Mouse (Mus musculus): Measurements from ENCODE around the gene Tmeff1. TPM values are rescaled to one million over a fixed set of nuclear protein-coding genes. Genes with fewer than 3 reads are reported as not detected.

The Tmeff1 gene
- polyA plus RNA-seq, 1 experiment from 2014 or later = 29.4 TPM

GRCm38 (mm10) chr4:48581201-48581600 lies 3.8 kb upstream of the Tmeff1 start:
- Histone ChIP-seq H3K27ac (ENCODE audit: low read length) (no peak overlapping the region), H3K27me3 (replicated peaks; ENCODE audit: insufficient read depth, low read length) (no peaks in the 10 kb centered on the region), H3K4me2 (replicated peaks; ENCODE audit: low read depth, low read length) (no peak overlapping the region), H3K4me3 (ENCODE audit: low read depth, low read length) (no peak overlapping the region), H3K9me3 (ENCODE audit: low read length) (no peaks in the 10 kb centered on the region), H3K36me3 (ENCODE audit: insufficient read depth, low read length) (no peaks in the 10 kb centered on the region), H3K9ac (replicated peaks; ENCODE audit: low read depth) (no peak overlapping the region), H3K4me1 (ENCODE audit: insufficient read depth, low read depth, low read length) (no peaks in the 10 kb centered on the region)
- ATAC-seq (no peak), DNase-seq (ENCODE audit: low spot score) (no peak)
- TF ChIP-seq CTCF (IDR thresholded peaks at IDR 0.05) = no peak
- TF ChIP-seq EP300 (IDR thresholded peaks at IDR 0.05) = no peak
- WGBS = 48% methylated on average over 2 of the region's 2 CpGs

GRCm38 (mm10) chr4:48581993-48582392 lies 3.0 kb upstream of the Tmeff1 start:
- no peak for TF ChIP-seq CTCF (IDR thresholded peaks at IDR 0.05)
- TF ChIP-seq EP300 (IDR thresholded peaks at IDR 0.05) = no peak
- DNase-seq (ENCODE audit: low spot score) (no peak), ATAC-seq (no peak)
- H3K4me1 ChIP-seq (ENCODE audit: insufficient read depth, low read depth, low read length) = no peaks in the 10 kb centered on the region
- no peak overlapping the region for H3K4me3 ChIP-seq (ENCODE audit: low read depth, low read length)
- H3K27ac ChIP-seq (ENCODE audit: low read length) = no peak overlapping the region
- no peak overlapping the region for H3K9ac ChIP-seq (replicated peaks; ENCODE audit: low read depth)
- H3K27me3 ChIP-seq (replicated peaks; ENCODE audit: insufficient read depth, low read length) = no peaks in the 10 kb centered on the region
- WGBS = 72% methylated on average over 2 of the region's 3 CpGs
- no peaks in the 10 kb centered on the region for H3K9me3 ChIP-seq (ENCODE audit: low read length)
- no peak overlapping the region for H3K4me2 ChIP-seq (replicated peaks; ENCODE audit: low read depth, low read length)
- H3K36me3 ChIP-seq (ENCODE audit: insufficient read depth, low read length) = no peaks in the 10 kb centered on the region

- Histone ChIP-seq H3K4me2 (replicated peaks; ENCODE audit: low read depth, low read length) (no peak overlapping the region), H3K4me1 (ENCODE audit: insufficient read depth, low read depth, low read length) (no peaks in the 10 kb centered on the region), H3K9ac (replicated peaks; ENCODE audit: low read depth) (no peak overlapping the region), H3K4me3 (ENCODE audit: low read depth, low read length) (no peak overlapping the region), H3K9me3 (ENCODE audit: low read length) (no peaks in the 10 kb centered on the region), H3K27me3 (replicated peaks; ENCODE audit: insufficient read depth, low read length) (no peaks in the 10 kb centered on the region), H3K36me3 (ENCODE audit: insufficient read depth, low read length) (no peaks in the 10 kb centered on the region), H3K27ac (ENCODE audit: low read length) (no peak overlapping the region)
- WGBS = 75% methylated on average over 2 of the region's 2 CpGs
- no peak for TF ChIP-seq EP300 (IDR thresholded peaks at IDR 0.05)
- no peak for TF ChIP-seq CTCF (IDR thresholded peaks at IDR 0.05)
- no peak for ATAC-seq
- DNase-seq (ENCODE audit: low spot score) = no peak
Measured at GRCm38 (mm10) chr4:48582941-48583340, 2.0 kb upstream of the Tmeff1 start.

- 2% methylated on average over 52 of the region's 92 CpGs for WGBS
- peak overlapping the region; percentile 79 for H3K27ac ChIP-seq (ENCODE audit: low read length)
Measured at GRCm38 (mm10) chr4:48585241-48586098, 496 bp downstream of the Tmeff1 start.

GRCm38 (mm10) chr4:48586099-48586821 lies 1.3 kb downstream of the Tmeff1 start:
- Histone ChIP-seq H3K27ac (ENCODE audit: low read length) (peak overlapping the region; percentile 79), H3K4me2 (replicated peaks; ENCODE audit: low read depth, low read length) (peak overlapping the region; percentile 71), H3K4me3 (ENCODE audit: low read depth, low read length) (peak overlapping the region; percentile 74), H3K4me1 (ENCODE audit: insufficient read depth, low read depth, low read length) (peaks cover 3% of the 10 kb centered on the region; the same call in 1 of the 2 replicates), H3K9me3 (ENCODE audit: low read length) (no peaks in the 10 kb centered on the region), H3K9ac (replicated peaks; ENCODE audit: low read depth) (peak overlapping the region; percentile 71), H3K36me3 (ENCODE audit: insufficient read depth, low read length) (no peaks in the 10 kb centered on the region), H3K27me3 (replicated peaks; ENCODE audit: insufficient read depth, low read length) (no peaks in the 10 kb centered on the region)
- TF ChIP-seq EP300 (IDR thresholded peaks at IDR 0.05) = no peak
- TF ChIP-seq CTCF (IDR thresholded peaks at IDR 0.05) = peak; percentile 35; the same call in 1 of the 2 replicates
- ATAC-seq = peak; percentile 20; the same call in 1 of the 2 replicates
- peak; percentile 41 for DNase-seq (ENCODE audit: low spot score)
- WGBS = 3% methylated on average over 12 of the region's 12 CpGs

More at GRCm38 (mm10) chr4:48585241-48586098, 496 bp downstream of the Tmeff1 start:
- Histone ChIP-seq H3K4me2 (replicated peaks; ENCODE audit: low read depth, low read length) (peak overlapping the region; percentile 71), H3K4me3 (ENCODE audit: low read depth, low read length) (peak overlapping the region; percentile 74), H3K4me1 (ENCODE audit: insufficient read depth, low read depth, low read length) (peaks cover 3% of the 10 kb centered on the region; the same call in 1 of the 2 replicates), H3K9me3 (ENCODE audit: low read length) (no peaks in the 10 kb centered on the region), H3K36me3 (ENCODE audit: insufficient read depth, low read length) (no peaks in the 10 kb centered on the region), H3K9ac (replicated peaks; ENCODE audit: low read depth) (peak overlapping the region; percentile 71), H3K27me3 (replicated peaks; ENCODE audit: insufficient read depth, low read length) (no peaks in the 10 kb centered on the region)
- ATAC-seq (peak; percentile 81), DNase-seq (ENCODE audit: low spot score) (peak; percentile 54)
- TF ChIP-seq EP300 (IDR thresholded peaks at IDR 0.05) (no peak), CTCF (IDR thresholded peaks at IDR 0.05) (0 out of 2 replicates have a peak, but pooled peaks have one; percentile 2)

- Histone ChIP-seq H3K4me2 (replicated peaks; ENCODE audit: low read depth, low read length) (no peak overlapping the region), H3K4me1 (ENCODE audit: insufficient read depth, low read depth, low read length) (peaks cover 3% of the 10 kb centered on the region; the same call in 1 of the 2 replicates), H3K27me3 (replicated peaks; ENCODE audit: insufficient read depth, low read length) (no peaks in the 10 kb centered on the region), H3K4me3 (ENCODE audit: low read depth, low read length) (no peak overlapping the region), H3K27ac (ENCODE audit: low read length) (no peak overlapping the region), H3K9me3 (ENCODE audit: low read length) (no peaks in the 10 kb centered on the region), H3K36me3 (ENCODE audit: insufficient read depth, low read length) (no peaks in the 10 kb centered on the region), H3K9ac (replicated peaks; ENCODE audit: low read depth) (no peak overlapping the region)
- TF ChIP-seq EP300 (IDR thresholded peaks at IDR 0.05) = no peak
- peak; percentile 38; the same call in 1 of the 2 replicates for TF ChIP-seq CTCF (IDR thresholded peaks at IDR 0.05)
- 94% methylated on average over 2 of the region's 2 CpGs for WGBS
- ATAC-seq (no peak), DNase-seq (ENCODE audit: low spot score) (no peak)
Measured at GRCm38 (mm10) chr4:48587526-48587925, 2.6 kb downstream of the Tmeff1 start.

Data from lung, postnatal 0 days (tissue).